Mouse (Mus musculus): Measurements from ENCODE around the gene Senp5.

GRCm38 (mm10) chr16:32010330-32010729 lies 7.2 kb upstream of the Senp5 start:
- TF ChIP-seq POLR2A (IDR thresholded peaks at IDR 0.05; ENCODE audit: low read depth, low read length) (no peak), CTCF (conservative IDR thresholded peaks at IDR 0.05; ENCODE audit: insufficient read depth, insufficient read length, low read depth, low read length) (no peak)
